Mouse (Mus musculus) olfactory bulb, adult 2 months (tissue): Measurements from ENCODE around the gene Tuba8.

Experiments
- CTCF ChIP-seq: fragments of 200-500 bp; IDR thresholded peaks from 2 replicates; pipeline ENCODE4 v1.5.1; 2012; ENCODE audit warnings: low read depth, mild to moderate bottlenecking, low read length, moderate library complexity; ENCODE audit not compliant: insufficient read depth
- POLR2A ChIP-seq: fragments of 200-500 bp; IDR thresholded peaks from 2 replicates; pipeline ENCODE4 v1.6.1; 2012; ENCODE audit warnings: mild to moderate bottlenecking, low read depth, low read length, moderate library complexity; ENCODE audit not compliant: insufficient read depth

GRCm38 (mm10) chr6:121174761-121175160 lies 35.7 kb upstream of the Tuba8 start:
- no peak for TF ChIP-seq CTCF
- TF ChIP-seq POLR2A: no peak
